Mouse (Mus musculus) embryo, embryonic 9.5 days (tissue): ENCODE results near the gene Atp2a2.
A peak's percentile ranks its signal among the peaks of the same experiment; 100 is the strongest.

ENCODE experiments used
- DNase-seq: peaks from one replicate; pipeline ENCODE4 v3.0.0-alpha.2; 2017; ENCODE audit errors: extremely low spot score

Gene Atp2a2

DNA sequence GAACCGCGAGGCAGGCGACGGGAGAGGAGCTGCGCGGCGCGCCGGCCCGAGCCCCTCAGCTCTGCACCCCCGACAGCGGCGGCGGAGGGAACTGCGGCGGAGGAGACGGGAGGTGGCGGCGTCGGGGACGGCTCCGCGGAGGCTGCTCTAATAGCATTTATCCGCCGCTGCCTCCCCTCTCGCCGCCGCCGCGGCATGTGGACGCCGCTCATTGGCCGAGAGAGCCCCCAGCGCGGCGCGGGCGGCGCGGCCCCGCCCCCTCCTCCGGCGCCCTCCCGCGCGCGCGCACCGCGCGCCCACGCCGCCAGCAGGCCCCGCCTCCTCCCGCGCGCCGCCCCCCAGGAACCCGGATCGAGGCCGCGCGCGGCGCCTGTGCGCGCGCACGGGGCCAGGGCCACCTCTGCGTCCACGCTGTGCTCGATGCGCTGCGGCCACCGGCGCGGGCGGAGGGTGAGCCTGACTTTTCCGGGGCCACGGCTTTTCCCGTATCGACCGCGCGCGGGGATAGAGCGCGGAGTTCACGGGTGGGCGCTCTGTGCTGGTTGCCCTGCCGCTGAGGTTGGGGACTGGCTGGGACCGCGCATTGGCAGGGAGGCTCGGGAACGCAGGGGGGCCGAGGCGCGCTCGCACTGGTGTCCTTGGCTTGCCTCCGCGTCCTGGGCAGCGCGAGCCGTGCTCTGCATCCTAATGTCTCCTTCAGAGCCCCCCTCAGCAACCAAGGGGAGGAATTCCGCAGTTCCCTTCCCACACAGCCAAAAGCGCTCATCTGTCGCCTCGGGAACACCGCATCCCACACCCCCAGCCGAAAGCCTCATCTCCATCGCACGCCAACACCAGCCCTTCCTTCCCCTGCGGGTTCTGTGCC is at the start of gene Atp2a2:
Gene Atp2a2 (minus strand): TSS at position 149 of the 865 bp plus-strand sequence.
- DNase-seq, result peak; percentile 91

DNA sequence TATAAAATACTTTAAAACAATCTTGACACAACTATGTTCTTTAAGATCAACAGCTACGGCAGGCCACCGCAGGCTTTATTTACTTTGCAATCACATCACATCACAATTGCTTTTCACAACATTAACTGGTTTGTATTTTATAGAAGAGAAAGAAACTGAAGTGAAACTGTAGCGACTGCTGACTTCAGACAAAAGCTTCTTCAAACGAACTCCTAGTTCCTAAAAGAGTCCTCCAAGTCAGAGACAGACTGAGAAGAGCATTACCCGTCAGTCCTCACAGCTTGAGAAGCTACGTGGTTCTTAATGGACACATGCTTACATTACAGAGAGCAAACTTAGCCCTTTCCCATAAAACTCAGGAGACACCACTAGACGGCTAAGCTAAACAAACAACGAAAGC is 48.4 kb upstream of the Atp2a2 start:
- DNase-seq, result no peak

DNA sequence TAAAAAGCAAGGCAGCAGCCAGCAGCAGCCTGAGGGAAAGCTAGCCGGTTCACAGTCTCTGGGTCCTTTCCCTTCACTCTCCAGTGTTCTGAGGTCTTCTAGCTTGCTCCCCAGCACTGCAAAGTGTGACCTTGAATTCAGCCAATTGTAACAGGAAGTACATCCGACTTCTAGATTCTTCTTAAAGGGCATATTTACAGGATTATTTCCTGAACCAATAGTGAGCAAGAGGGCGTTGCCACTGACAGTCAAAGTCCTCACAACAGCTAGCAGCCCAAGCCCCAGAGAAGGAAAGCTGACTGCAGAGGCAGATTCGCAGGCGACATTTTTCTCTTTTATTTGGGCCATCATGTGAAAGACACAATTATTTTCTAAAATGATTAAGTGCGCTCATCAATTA is 46.6 kb upstream of the Atp2a2 start:
- DNase-seq, result no peak

DNA sequence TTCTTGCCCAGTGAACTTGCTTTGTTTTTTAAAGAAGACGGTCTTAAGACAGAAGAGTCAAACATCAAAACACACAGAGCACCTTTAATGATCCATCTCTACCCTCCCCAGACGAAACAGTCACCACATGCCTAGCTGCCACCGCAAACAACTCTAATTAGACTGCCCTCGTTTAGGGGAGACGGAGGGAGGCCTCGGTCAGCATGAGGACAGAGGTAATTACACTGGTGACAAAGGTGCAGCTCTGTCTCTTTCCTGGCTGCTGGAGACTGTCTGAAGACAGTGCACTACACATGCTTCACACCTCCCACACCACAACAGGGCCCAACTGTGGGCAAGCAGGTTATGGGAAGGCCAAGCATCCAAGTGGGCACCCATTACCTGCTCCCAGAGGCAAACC is 45.8 kb upstream of the Atp2a2 start:
- no peak for DNase-seq

DNA sequence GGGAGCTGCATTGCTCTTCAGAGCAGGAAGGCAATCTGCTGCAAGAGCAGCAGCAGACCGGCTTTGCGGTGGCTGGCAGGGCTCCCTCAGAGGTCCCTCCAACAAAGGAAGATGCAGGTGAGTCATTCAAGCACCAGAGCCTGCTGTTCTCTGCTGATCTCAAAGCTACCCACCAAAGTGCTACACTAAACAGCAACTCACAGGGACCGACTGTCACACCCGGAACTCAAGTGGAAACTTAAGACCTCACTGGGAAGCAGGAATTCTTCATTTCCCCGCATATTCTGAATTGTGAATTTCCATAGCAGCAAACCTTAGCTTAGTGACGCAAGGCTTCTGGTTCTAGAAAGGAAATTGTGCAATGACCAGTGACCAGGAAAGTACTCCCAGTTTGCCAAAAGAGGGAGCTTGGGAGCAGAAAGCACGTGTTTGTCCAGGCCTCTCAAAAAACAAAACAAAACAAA is 45.3 kb upstream of the Atp2a2 start:
- DNase-seq, result no peak

DNA sequence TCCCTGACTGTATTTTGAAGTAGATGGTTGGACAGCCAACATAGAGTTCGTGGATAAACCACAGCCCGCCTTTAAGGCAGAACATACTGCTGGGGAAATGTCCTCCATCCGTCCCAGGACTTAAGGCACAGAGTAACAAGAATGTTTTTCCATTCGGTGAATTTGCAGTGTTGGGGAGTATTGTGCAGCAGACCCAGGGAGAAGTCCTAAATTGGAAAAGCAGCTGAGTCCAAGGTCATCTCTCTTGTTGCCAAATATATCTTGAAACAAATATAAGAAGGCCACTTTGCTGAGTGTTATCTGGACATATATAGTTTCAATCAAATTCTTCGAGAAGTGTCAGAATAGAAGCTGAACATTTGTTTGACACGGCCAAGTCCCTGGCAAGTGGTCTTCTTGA is 41.4 kb upstream of the Atp2a2 start:
- no peak for DNase-seq

DNA sequence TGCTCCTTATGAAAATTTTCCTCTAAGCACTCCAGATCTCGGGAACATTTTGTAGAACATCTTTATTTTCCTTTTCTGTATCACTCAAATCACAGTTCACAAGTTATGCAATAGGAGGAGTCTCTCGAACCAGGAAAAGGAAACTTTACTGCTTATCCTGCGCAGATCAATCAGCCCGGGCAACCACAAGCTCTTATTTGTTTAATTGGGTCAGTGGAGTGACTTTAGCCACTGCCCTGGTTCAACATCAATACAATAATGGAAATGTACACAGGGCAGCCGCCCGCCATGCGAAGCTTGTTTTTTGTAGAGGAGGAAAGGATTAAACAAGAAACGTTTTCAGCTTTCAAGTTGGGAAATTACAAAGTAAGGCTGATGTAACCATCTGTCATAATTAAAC is 39.8 kb upstream of the Atp2a2 start:
- no peak for DNase-seq

DNA sequence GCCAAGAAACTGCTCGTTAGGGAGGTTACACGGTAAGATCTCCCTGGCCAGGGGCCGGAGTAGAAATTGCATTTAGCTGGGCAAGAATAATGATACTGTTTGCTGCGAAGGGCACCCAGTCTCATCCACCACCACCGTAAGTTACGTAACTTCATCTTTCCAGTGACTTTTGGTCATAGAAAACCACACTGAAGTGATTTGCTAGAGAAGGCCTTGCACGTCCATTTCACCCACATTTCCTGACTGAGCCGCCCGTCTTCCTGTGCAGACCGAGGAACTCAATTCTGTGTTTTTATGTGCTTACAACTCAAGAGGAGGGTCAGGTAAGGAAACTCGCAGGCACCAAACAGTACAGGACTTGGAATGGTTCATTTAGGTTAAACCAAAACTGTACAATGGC is 36.1 kb upstream of the Atp2a2 start:
- DNase-seq, result no peak

DNA sequence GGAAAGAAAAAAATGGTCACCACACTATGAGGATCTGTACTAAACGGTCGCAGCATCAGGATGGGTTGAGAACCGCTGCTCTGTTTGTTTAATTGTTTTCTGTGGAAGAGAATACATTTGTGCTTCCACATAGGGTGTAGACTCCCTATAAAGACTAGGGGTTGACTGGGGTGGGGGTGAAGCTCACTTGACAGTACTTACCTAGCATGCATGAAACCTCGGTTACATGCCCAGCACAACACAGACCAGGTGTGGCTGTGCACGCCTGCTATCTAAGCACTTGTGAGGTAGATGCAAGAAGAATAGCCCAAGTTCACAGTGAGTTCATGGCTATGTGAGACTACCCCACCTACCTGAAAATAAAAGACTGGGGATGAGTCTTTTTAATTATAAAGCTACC is 35.6 kb upstream of the Atp2a2 start:
- DNase-seq, result no peak

DNA sequence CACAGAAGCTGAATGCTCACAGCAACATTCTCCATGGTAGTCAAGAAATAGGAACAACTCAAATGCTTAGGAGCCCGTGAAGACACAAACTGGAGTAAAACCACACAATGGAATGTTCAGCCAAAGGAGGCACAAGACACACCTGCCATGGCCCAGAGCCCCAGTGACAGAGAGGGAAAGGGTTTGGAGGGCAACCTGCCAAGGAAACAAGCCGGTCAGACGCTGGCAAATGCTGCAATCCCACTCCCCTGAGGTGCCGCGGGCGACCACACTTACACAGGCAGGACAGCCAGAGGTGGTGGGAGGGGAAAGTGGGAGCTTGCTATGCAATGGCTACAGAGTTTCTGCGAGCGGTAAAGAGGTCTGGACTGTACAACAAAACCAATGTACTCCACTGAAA is 31.9 kb upstream of the Atp2a2 start:
- DNase-seq, result no peak

DNA sequence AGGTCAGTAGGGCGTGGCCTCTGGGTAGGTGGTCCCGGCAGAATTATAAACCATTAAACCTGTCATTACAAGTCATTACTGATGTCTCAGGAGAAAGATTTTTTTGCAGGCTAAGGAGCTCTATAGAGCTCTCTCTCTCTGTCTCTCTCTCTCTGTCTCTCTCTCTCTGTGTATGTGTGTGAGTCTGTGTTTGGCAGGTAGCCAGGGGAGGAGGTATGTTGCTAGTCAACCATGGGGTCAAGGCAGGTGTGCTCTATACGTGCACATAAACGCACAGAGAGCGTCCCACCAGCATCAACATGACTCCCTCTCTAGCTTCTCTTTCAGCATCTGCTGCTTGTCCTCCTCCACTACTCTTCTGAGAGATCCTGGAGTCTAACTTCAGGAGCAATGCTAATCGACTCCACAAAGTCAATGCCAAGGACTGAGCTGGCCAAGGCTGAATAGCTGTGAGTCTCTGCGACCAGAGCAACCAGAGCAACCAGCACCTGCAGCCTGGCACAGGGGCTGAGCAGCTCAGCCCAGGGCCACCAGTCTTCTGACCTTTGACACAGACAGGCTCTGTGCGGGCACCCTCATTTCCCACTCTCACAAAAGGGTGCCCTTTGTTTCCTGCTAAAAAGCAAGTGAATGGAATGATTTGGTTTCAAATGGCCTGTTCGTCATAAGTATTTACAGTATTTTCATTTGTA is 28.0 kb upstream of the Atp2a2 start:
- DNase-seq, result no peak

DNA sequence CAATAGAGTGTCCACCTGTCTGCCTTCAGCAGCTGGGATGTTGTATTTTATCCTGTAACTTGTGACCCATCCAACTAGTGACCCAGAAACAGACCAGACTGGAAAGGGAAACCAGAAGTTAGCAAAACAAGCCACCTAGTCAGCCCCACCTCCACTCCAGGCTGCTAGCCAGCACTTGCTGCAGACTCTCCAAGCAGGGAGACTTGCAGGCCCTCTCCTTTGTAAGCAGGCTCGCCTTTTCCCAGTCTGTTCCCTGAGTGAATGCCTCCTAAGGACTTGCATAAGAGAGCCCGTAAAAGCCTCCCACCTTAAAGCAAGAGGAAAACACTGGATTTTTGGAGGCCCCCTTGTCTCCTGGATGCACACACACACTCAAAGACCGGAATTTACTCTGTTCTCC is 27.3 kb upstream of the Atp2a2 start:
- no peak for DNase-seq

DNA sequence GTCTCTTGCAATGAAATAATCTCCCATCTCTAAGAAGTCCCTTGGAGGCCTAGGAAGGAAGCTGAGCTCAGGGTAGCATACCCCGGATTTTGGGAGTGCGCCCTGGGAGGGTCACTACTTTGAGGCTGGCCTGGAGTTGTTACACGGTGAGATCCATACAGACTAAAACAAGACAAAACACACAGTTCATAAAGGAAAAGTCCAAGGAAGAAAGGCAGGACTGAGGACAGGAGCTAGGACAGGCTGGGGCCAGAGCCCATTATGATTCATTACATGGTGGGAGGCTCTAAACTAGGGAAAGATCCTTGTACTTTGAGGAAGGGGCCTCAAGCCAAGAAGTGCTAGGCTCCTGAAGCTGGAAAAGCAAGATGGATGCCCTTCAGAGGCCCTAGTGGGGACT is 26.6 kb upstream of the Atp2a2 start:
- no peak for DNase-seq

DNA sequence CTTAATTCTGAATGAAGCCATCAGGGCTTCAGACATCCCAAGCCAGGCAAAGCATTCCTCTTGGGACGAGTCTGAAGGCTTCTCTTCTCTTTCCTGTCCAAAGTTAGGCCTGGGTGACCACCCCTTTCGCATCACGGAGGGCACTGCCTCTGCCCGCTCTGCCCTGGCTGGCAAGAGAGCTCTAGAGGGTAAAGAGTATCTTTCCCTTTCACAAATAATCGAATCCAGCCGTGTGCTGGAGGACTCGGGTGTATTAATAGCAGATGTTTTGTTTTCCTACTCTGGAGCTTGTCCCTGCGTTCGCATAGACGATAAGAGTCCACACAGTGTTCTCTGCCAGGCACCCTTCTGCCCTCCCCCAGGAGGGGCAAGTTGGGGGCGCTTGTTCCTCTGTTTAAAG is 25.7 kb upstream of the Atp2a2 start:
- no peak for DNase-seq

DNA sequence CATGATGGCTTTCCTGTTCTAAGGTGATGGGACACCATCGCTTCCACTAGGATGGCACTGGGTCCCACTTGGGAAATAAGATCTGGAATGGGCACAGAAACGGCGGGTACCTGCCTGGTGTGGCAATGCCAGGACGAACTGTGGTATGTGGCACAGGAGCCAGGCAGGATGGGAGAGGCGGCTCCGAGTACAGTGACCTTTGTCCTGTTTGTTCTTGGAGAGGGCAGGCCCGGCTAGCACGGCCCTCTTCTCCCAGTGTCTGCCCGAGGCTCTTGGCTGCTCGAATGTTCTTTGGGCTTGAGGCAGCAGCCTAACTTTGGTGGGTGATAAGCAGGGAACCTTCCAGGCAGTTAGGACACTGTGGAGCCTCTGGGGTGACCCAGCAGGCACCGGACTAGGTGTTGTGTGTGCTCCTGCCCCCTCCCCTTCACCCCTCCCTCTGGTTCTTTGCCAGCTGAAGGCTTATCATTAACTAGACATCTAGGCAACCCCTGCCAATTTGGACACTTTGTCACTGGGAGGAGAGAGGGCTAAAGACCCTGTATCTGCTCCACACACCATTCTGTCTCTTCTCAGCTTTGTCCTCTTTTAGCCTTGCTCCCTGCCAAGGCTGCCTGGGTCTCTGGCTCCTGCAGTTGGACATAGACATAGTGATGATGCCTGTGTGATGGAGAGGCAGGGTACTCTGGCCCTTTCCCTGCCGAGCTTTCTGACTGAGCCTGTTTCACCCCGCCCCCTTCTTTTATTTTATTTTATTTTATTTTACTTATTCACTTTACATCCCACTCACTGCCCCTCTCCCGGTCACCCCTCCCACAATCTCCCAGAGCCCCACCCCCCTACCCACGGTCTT is 25.1 kb upstream of the Atp2a2 start:
- DNase-seq, result no peak

DNA sequence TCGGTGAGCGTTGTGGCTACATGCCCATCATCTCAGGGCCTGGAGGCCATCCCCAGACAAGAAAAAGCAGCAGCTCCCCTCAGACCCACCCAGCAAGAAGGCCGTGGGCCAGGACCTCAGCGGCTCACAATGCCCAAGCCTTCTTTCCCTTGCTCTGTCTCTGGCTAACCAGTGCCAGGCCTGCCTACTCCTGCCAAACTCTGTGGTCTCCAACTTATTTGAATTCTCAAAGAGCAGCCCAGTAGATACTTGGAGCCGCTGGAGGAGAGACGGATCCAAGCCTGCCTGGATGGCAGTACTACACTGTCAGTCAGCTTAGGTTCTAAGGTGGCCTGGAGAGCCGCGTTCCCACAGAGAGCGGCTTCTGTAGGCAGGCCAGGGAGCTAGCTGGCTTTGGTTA is 24.4 kb upstream of the Atp2a2 start:
- DNase-seq, result no peak

DNA sequence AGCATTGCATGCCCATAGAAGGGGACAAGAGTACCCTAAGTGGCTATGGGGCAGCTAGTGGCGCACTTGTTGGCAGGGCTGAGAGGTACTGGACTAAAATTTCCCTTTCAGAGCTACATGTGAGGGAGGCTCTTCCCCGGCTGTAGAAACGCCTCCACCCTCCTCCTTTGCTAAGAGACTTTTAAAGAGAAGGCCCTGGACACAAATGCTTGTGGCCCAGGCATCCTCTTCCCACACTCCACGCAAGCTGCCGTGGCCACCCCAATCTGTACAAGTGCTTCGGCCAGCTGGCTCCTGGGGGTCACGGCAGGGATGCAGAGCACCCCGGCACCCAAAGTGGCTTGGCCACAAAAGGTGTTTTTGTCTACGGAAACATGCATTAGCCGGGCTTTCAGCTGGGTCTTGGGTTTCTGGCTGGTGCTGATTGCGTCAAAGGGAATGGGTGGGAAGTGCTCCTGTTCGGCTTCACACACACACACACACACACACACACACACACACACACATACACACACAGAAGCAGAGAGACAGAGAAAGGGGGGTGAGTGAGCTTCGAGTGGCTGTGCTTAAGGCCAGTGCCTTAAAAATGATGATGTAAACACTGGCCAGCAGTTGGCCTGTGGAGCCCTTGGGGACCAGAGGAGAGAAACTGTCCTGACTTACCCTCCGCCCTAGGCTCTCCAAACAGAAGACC is 23.4 kb upstream of the Atp2a2 start:
- DNase-seq, result no peak

DNA sequence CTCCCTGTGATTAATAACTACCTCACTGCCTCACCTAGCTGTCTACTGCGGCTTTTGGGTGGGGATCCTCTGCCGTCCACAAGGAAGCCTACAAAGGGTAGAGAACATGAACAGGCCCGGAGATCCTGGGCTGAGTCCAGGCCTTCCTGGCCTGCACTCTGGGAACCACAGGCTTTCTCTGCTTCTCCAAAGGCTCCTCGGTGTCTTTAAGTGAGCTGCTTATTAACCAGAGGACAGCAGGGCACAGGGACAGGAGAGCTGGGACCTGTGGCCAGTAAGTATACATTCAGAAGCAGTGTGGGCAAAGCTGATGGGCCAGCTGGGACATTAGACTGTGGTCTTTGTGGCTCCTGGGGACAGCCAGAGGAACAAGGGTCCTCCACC is 22.8 kb upstream of the Atp2a2 start:
- no peak for DNase-seq

DNA sequence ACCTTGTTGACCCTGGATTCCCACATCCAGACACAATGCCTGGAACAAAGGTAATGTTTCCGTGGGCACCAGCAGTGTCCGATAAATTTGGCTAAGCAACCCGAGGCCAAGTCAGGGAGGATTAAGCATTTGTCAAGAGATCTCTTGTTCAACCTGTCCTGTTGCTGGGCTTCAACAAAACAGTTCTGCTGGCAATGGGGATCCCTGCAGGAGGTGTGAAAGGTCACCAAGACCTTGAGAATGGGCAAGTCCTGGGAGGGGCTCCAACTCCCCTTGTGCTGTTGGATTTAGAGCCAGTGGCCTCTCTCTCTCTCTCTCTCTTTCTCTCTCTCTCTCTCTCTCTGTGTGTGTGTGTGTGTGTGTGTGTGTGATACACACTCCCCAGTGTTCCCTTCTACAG is 22.2 kb upstream of the Atp2a2 start:
- DNase-seq, result no peak

DNA sequence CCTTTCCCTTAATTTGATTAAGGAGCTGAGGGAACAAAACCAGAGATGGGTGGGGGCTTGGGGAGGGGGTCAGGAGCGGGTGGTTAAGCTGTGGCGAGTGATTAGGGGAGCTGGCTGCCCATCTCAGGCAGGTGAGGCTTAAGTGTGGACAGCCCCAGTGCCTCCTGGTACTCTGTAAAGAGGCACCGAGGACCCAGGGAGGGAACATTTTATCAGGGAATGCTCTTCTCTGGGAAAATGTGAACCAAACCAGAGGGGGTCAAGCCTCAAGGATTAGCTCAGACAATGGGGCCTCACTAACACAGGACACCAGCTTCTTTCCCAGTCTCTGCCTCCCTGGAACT is 19.1 kb upstream of the Atp2a2 start:
- no peak for DNase-seq

DNA sequence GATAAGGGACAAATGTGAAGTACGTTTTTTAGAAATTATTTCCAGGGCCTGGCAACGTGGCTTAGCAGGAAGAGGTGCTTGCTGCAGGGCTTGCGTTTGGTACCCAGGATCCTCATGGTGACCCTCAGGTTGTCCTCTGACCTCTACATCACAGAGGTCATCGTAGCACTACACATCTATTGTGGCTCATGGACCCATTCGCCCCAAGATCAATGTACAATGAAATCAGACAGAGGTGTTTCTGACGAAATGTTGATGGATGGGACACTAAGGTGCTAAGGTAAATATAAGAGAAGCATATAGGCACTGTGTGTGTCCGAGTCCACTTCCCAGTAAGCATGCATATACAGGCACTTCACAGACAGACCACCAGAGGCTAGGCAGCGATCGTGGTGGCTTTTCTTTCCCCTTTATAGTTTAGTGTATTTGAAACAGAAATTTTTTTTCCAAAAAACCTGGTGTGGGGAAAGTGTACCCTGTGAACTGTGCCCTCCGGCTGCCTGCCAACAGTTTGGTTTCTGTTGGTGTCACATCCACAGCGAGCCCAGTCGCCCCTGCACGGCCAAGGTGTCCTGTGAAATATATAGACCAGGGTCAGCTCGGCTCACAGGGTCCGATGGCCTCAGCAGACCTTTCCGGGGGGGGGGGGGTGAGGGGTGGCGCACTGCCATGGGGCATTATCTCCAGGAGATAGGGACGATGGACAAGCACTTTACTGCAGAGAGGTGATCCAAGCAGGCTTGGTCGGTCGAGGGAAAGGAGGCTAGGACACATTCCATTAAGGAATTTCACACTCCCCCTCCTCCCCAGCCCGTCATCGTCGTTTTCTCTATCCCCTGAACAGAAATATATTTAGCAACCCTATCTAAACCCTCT is 18.5 kb upstream of the Atp2a2 start:
- DNase-seq, result no peak
